Comparison of ENCODE assay signal across 8 mouse cellular contexts in the genomic region with DNA sequence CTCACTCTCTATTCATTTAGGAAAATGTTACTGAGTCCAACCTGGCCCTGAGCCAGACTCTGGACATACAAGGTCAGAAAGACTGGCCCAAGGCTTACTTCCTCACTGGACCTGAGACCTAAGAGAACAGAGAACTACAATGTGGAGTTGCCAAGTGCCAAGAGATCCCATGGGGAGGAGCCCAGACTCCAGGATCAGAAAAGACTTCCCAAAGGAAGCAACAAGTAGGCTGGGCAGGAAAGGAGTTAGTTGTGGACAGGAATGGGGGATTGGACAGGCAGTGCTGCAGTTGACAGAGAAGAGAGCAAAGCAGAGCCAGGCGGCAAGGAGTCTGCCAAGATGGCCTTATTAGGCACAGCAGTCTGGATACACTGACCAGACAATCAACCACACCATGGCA. TPM values are rescaled to one million over a fixed set of nuclear protein-coding genes. Genes with fewer than 3 reads are reported as not detected.
A peak's percentile ranks its signal among the peaks of the same experiment; 100 is the strongest.
DNase-seq lines count a peak whose midpoint lies in the region; ATAC-seq and TF ChIP-seq lines count a peak whose summit lies in the region.

No protein-coding gene starts in this region.

- peak; percentile 36; the same call in 1 of the 2 replicates for ATAC-seq in heart, embryonic 12.5 days (ENCODE audit: insufficient number of reproducible peaks, low FRiP score)

- H3K36me3 ChIP-seq in heart, embryonic 12.5 days: no peaks in the 10 kb centered on the region

- H3K27me3 ChIP-seq in heart, embryonic 12.5 days (replicated peaks): no peaks in the 10 kb centered on the region

- H3K4me2 ChIP-seq in heart, embryonic 12.5 days: no peak overlapping the region

- 0 out of 2 replicates have a peak, but pooled peaks have one; percentile 19 for TF ChIP-seq POLR2A in lung, adult 2 months (IDR thresholded peaks at IDR 0.05; ENCODE audit: borderline replicate concordance, extremely low read depth, low read depth, low read length)

- peak; percentile 51 for DNase-seq in cerebellum, adult 9-11 months
- DNase-seq in cerebellum, adult 11 months: no peak
- DNase-seq in adipocyte (ENCODE audit: low spot score): peak; percentile 30
- peak; percentile 49 for DNase-seq in lung, adult 2 months
- no peak for DNase-seq in urinary bladder, adult 2 months (ENCODE audit: low spot score)
- DNase-seq in frontal cortex, postnatal 14 days (ENCODE audit: low spot score in 2 of 2): no peak
- DNase-seq in thymus, postnatal 14 days: no peak

- 19% methylated on average over 1 of the region's 1 CpGs for WGBS in heart, embryonic 12.5 days
- 31% methylated on average over 1 of the region's 1 CpGs for WGBS in lung, adult 2 months

- H3K27ac ChIP-seq in heart, embryonic 12.5 days (ENCODE audit: poor library complexity, severe bottlenecking): peak overlapping the region; percentile 67

- no peaks in the 10 kb centered on the region for H3K9me3 ChIP-seq in heart, embryonic 12.5 days (replicated peaks)

- peaks cover 59% of the 10 kb centered on the region for H3K4me1 ChIP-seq in heart, embryonic 12.5 days (replicated peaks)
- peaks cover 42% of the 10 kb centered on the region for H3K4me1 ChIP-seq in lung, adult 2 months (ENCODE audit: control insufficient read depth, insufficient read depth, low read length)

- no peak for TF ChIP-seq CTCF in lung, adult 2 months (IDR thresholded peaks at IDR 0.05; ENCODE audit: insufficient read depth, low read length)

- H3K9ac ChIP-seq in heart, embryonic 12.5 days: no peak overlapping the region

- H3K4me3 ChIP-seq in heart, embryonic 12.5 days: no peak overlapping the region
- H3K4me3 ChIP-seq in lung, adult 2 months (replicated peaks; ENCODE audit: extremely low read depth, low read depth, low read length): no peak overlapping the region

RNA-seq across cellular contexts. Expression of gene Ppp1r13b, which starts 13.8 kb away (rescaled TPM):
- polyA plus RNA-seq in heart, embryonic 12.5 days (2016; fragmentation: Nextera tagmentation; extraction: Ambion mirVana): 17.9 and 19.8 TPM in 2 replicates
- polyA plus RNA-seq in lung, adult 2 months (2012; rRNA removed): 32.0 and 34.1 TPM in 2 replicates
- polyA plus RNA-seq in urinary bladder, adult 2 months (2012; rRNA removed): 16.6 and 24.9 TPM in 2 replicates

Comparison
In these comparisons a context has a peak if more than half of its experiments do, and no peak if none do; other contexts are left out.
1. DNase-seq: peak in cerebellum, adult 9-11 months (single experiment), adipocyte (single experiment) and lung, adult 2 months (single experiment); none in cerebellum, adult 11 months (single experiment), urinary bladder, adult 2 months (single experiment), frontal cortex, postnatal 14 days (0 of 2) and thymus, postnatal 14 days (single experiment).